Mouse (Mus musculus): ENCODE results near the gene Scarb1.

Gene Scarb1

GRCm38 (mm10) chr5:125240124-125240781 is 100.6 kb downstream of the Scarb1 start:
- DNase-seq (ENCODE audit: low spot score in 2 of 2), result no peak

GRCm38 (mm10) chr5:125235874-125236273 is 105.0 kb downstream of the Scarb1 start:
- DNase-seq (ENCODE audit: low spot score in 2 of 2), result peak in 1 of 2 experiments; percentile 57

GRCm38 (mm10) chr5:125235398-125235797 is 105.5 kb downstream of the Scarb1 start:
- DNase-seq (ENCODE audit: low spot score in 2 of 2), result no peak

- no peak for DNase-seq (ENCODE audit: low spot score in 2 of 2)
Measured at GRCm38 (mm10) chr5:125234399-125234798, 106.5 kb downstream of the Scarb1 start.

GRCm38 (mm10) chr5:125233478-125233877 is 107.4 kb downstream of the Scarb1 start:
- DNase-seq (ENCODE audit: low spot score in 2 of 2), result no peak

GRCm38 (mm10) chr5:125232443-125232979 is 108.4 kb downstream of the Scarb1 start:
- no peak for DNase-seq (ENCODE audit: low spot score in 2 of 2)

- no peak for DNase-seq (ENCODE audit: low spot score in 2 of 2)
Measured at GRCm38 (mm10) chr5:125230463-125230862, 110.4 kb downstream of the Scarb1 start.

- DNase-seq (ENCODE audit: low spot score in 2 of 2), result no peak
Measured at GRCm38 (mm10) chr5:125229097-125229496, 111.8 kb downstream of the Scarb1 start.

GRCm38 (mm10) chr5:125227699-125228098 is 113.2 kb downstream of the Scarb1 start:
- DNase-seq (ENCODE audit: low spot score in 2 of 2), result no peak

All from urinary bladder, postnatal 36 days (tissue).